Mouse (Mus musculus): ENCODE measurements around the gene Hoxd3.

DNA sequence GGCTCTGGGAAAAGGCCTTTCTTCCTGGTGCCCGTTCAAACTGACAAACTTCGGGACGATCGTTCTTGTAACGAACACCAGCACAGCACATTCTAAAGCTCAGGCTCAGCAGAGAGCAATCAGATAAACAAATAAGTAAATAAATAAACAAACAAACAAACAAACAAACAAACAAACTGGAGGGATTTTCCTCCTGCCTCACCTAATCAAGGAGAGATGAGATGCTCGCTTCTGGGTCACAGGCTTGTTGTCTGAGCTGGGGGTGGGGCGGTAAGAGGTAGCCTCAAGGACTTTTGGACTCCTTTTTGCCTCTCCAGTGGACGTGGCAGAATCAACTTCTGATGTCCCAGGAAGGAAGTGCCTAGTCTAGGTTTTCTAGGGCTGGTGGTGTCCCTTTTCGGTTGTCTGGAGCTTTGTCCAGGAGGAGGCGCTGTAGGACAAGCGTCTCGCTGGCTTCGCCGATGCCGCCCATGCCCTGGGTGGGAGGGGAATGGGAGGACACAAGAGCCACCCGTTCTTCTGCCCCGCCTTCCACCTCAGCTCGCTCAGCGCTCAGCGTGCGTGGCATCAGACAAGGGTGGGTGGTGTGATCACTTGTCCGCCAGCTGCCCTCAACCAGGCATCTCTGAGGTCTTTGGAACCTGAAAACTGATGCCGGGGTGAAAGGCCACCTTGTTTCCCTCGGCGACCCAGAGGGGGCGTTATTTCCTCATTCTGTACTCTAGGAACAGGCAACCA is 3.9 kb downstream of the Hoxd3 start:
- TF ChIP-seq MAFK (IDR thresholded peaks at IDR 0.05; ENCODE audit: insufficient read depth, low read depth, low read length) = no peak
- no peak for TF ChIP-seq CHD2 (IDR thresholded peaks at IDR 0.05; ENCODE audit: low read depth, low read length)
- TF ChIP-seq HCFC1 (IDR thresholded peaks at IDR 0.05; ENCODE audit: borderline replicate concordance, insufficient read depth, low read length) = no peak
- TF ChIP-seq ZC3H11A (IDR thresholded peaks at IDR 0.05; ENCODE audit: borderline replicate concordance, low read depth, low read length) = peak; percentile 92

Data from ES-E14 (cell line).